Mouse (Mus musculus): ENCODE results near the gene Hoxa3. TPM values are rescaled to one million over a fixed set of nuclear protein-coding genes. Genes with fewer than 3 reads are reported as not detected.
A peak's percentile ranks its signal among the peaks of the same experiment; 100 is the strongest.

Gene Hoxa3
- polyA plus RNA-seq, 1 experiment from 2014 or later = 0.24 TPM

- WGBS (ENCODE audit: insufficient replicate concordance) = 2% methylated on average over 69 of the region's 71 CpGs
- H3K9me3 ChIP-seq (replicated peaks) = no peaks in the 10 kb centered on the region
- H3K9ac ChIP-seq = no peak overlapping the region
- no peak for DNase-seq
- no peak overlapping the region for H3K27ac ChIP-seq
- ATAC-seq (ENCODE audit: low read depth) = no peak
- 0 out of 2 replicates have a peak, but pooled peaks cover 2% of the 10 kb centered on the region for H3K4me1 ChIP-seq (replicated peaks)
- no peaks in the 10 kb centered on the region for H3K36me3 ChIP-seq
- H3K4me3 ChIP-seq (replicated peaks) = peak overlapping the region; percentile 18; the same call in 1 of the 2 replicates
- no peak overlapping the region for H3K4me2 ChIP-seq
- peaks cover 100% of the 10 kb centered on the region for H3K27me3 ChIP-seq
Measured at GRCm38 (mm10) chr6:52245040-52245756, 32.1 kb upstream of the Hoxa3 start.

- H3K4me2 ChIP-seq = no peak overlapping the region
- no peak overlapping the region for H3K9ac ChIP-seq
- 3% methylated on average over 23 of the region's 23 CpGs for WGBS (ENCODE audit: insufficient replicate concordance)
- no peaks in the 10 kb centered on the region for H3K9me3 ChIP-seq (replicated peaks)
- no peak for ATAC-seq (ENCODE audit: low read depth)
- H3K4me3 ChIP-seq (replicated peaks) = 0 out of 2 replicates have a peak overlapping the region, but pooled peaks have one; percentile 18
- peaks cover 100% of the 10 kb centered on the region for H3K27me3 ChIP-seq
- DNase-seq = no peak
- no peak overlapping the region for H3K27ac ChIP-seq
- H3K4me1 ChIP-seq (replicated peaks) = 0 out of 2 replicates have a peak, but pooled peaks cover 2% of the 10 kb centered on the region
- H3K36me3 ChIP-seq = no peaks in the 10 kb centered on the region
Measured at GRCm38 (mm10) chr6:52244471-52245039, 31.4 kb upstream of the Hoxa3 start.

- H3K4me3 ChIP-seq (replicated peaks) = no peak overlapping the region
- H3K27me3 ChIP-seq = peaks cover 99% of the 10 kb centered on the region
- ATAC-seq (ENCODE audit: low read depth) = no peak
- H3K9ac ChIP-seq = no peak overlapping the region
- WGBS (ENCODE audit: insufficient replicate concordance) = 3% methylated on average over 12 of the region's 12 CpGs
- no peaks in the 10 kb centered on the region for H3K9me3 ChIP-seq (replicated peaks)
- DNase-seq = no peak
- 0 out of 2 replicates have a peak, but pooled peaks cover 2% of the 10 kb centered on the region for H3K4me1 ChIP-seq (replicated peaks)
- H3K27ac ChIP-seq = no peak overlapping the region
- H3K36me3 ChIP-seq = no peaks in the 10 kb centered on the region
- no peak overlapping the region for H3K4me2 ChIP-seq
Measured at GRCm38 (mm10) chr6:52243681-52244121, 30.6 kb upstream of the Hoxa3 start.

GRCm38 (mm10) chr6:52242801-52243332 lies 29.7 kb upstream of the Hoxa3 start:
- ATAC-seq (ENCODE audit: low read depth) = no peak
- 0 out of 2 replicates have a peak, but pooled peaks cover 2% of the 10 kb centered on the region for H3K4me1 ChIP-seq (replicated peaks)

GRCm38 (mm10) chr6:52241001-52241621 lies 28.0 kb upstream of the Hoxa3 start:
- no peak overlapping the region for H3K4me2 ChIP-seq
- WGBS (ENCODE audit: insufficient replicate concordance) = 2% methylated on average over 9 of the region's 9 CpGs
- H3K9me3 ChIP-seq (replicated peaks) = no peaks in the 10 kb centered on the region
- no peak for DNase-seq
- no peak overlapping the region for H3K9ac ChIP-seq
- no peak overlapping the region for H3K4me3 ChIP-seq (replicated peaks)
- peaks cover 99% of the 10 kb centered on the region for H3K27me3 ChIP-seq
- no peak for ATAC-seq (ENCODE audit: low read depth)
- H3K4me1 ChIP-seq (replicated peaks) = 0 out of 2 replicates have a peak, but pooled peaks cover under 1% of the 10 kb centered on the region
- H3K27ac ChIP-seq = no peak overlapping the region
- no peaks in the 10 kb centered on the region for H3K36me3 ChIP-seq

More at GRCm38 (mm10) chr6:52242801-52243332, 29.7 kb upstream of the Hoxa3 start:
- Histone ChIP-seq H3K27ac (no peak overlapping the region), H3K4me3 (replicated peaks) (no peak overlapping the region), H3K4me2 (no peak overlapping the region), H3K9me3 (replicated peaks) (no peaks in the 10 kb centered on the region), H3K9ac (no peak overlapping the region), H3K27me3 (peaks cover 99% of the 10 kb centered on the region), H3K36me3 (no peaks in the 10 kb centered on the region)
- DNase-seq = no peak
- WGBS (ENCODE audit: insufficient replicate concordance) = 4% methylated on average over 4 of the region's 4 CpGs

- no peak for ATAC-seq (ENCODE audit: low read depth)
- Histone ChIP-seq H3K9me3 (replicated peaks) (no peaks in the 10 kb centered on the region), H3K27ac (no peak within 1 kb of the TSS), H3K4me2 (no peak within 1 kb of the TSS), H3K9ac (no peak within 1 kb of the TSS), H3K4me3 (replicated peaks) (no peak within 1 kb of the TSS), H3K36me3 (no peaks in the 10 kb centered on the region), H3K4me1 (replicated peaks) (no peaks in the 10 kb centered on the region), H3K27me3 (peaks cover 99% of the 10 kb centered on the region)
- 1% methylated on average over 35 of the region's 35 CpGs for WGBS (ENCODE audit: insufficient replicate concordance)
- DNase-seq = peak; percentile 33
Measured at GRCm38 (mm10) chr6:52240389-52241000, 27.4 kb upstream of the Hoxa3 start, which contains the start of gene Hoxa10. Hoxa10 (minus strand) TSS chr6:52240854.

GRCm38 (mm10) chr6:52239625-52240388 lies 26.7 kb upstream of the Hoxa3 start:
- Histone ChIP-seq H3K9ac (no peak overlapping the region), H3K36me3 (no peaks in the 10 kb centered on the region), H3K9me3 (replicated peaks) (no peaks in the 10 kb centered on the region), H3K4me2 (no peak overlapping the region), H3K4me1 (replicated peaks) (no peaks in the 10 kb centered on the region), H3K4me3 (replicated peaks) (no peak overlapping the region), H3K27me3 (peaks cover 99% of the 10 kb centered on the region), H3K27ac (no peak overlapping the region)
- ATAC-seq (ENCODE audit: low read depth) (no peak), DNase-seq (no peak)
- WGBS (ENCODE audit: insufficient replicate concordance) = 3% methylated on average over 30 of the region's 30 CpGs

- Histone ChIP-seq H3K27ac (no peak overlapping the region), H3K36me3 (no peaks in the 10 kb centered on the region), H3K9me3 (replicated peaks) (no peaks in the 10 kb centered on the region), H3K27me3 (peaks cover 99% of the 10 kb centered on the region), H3K4me3 (replicated peaks) (no peak overlapping the region), H3K9ac (no peak overlapping the region), H3K4me2 (no peak overlapping the region), H3K4me1 (replicated peaks) (no peaks in the 10 kb centered on the region)
- ATAC-seq (ENCODE audit: low read depth) (no peak), DNase-seq (no peak)
- 6% methylated on average over 7 of the region's 7 CpGs for WGBS (ENCODE audit: insufficient replicate concordance)
Measured at GRCm38 (mm10) chr6:52238976-52239375, 25.8 kb upstream of the Hoxa3 start.

- ATAC-seq (ENCODE audit: low read depth) = no peak
Measured at GRCm38 (mm10) chr6:52238155-52238545, 25.0 kb upstream of the Hoxa3 start.

GRCm38 (mm10) chr6:52237346-52238154 lies 24.4 kb upstream of the Hoxa3 start:
- ATAC-seq (ENCODE audit: low read depth) = no peak
- H3K36me3 ChIP-seq = no peaks in the 10 kb centered on the region
- 14% methylated on average over 10 of the region's 10 CpGs for WGBS (ENCODE audit: insufficient replicate concordance)
- no peaks in the 10 kb centered on the region for H3K4me1 ChIP-seq (replicated peaks)
- H3K4me2 ChIP-seq = no peak overlapping the region
- DNase-seq = no peak
- no peak overlapping the region for H3K9ac ChIP-seq
- no peak overlapping the region for H3K4me3 ChIP-seq (replicated peaks)
- H3K27ac ChIP-seq = no peak overlapping the region
- H3K9me3 ChIP-seq (replicated peaks) = no peaks in the 10 kb centered on the region
- H3K27me3 ChIP-seq = peaks cover 99% of the 10 kb centered on the region

More at GRCm38 (mm10) chr6:52238155-52238545, 25.0 kb upstream of the Hoxa3 start:
- H3K27ac ChIP-seq = no peak overlapping the region
- DNase-seq = no peak
- WGBS (ENCODE audit: insufficient replicate concordance) = 2% methylated on average over 7 of the region's 7 CpGs
- H3K36me3 ChIP-seq = no peaks in the 10 kb centered on the region
- H3K27me3 ChIP-seq = peaks cover 99% of the 10 kb centered on the region
- H3K4me2 ChIP-seq = no peak overlapping the region
- H3K4me3 ChIP-seq (replicated peaks) = no peak overlapping the region
- no peaks in the 10 kb centered on the region for H3K4me1 ChIP-seq (replicated peaks)
- H3K9ac ChIP-seq = no peak overlapping the region
- no peaks in the 10 kb centered on the region for H3K9me3 ChIP-seq (replicated peaks)
